Mouse (Mus musculus): ENCODE data around the gene Ucp2. TPM values are rescaled to one million over a fixed set of nuclear protein-coding genes. Genes with fewer than 3 reads are reported as not detected.
"Not testable (repeated sequence)": the region's sequence is repeated elsewhere in the genome, so short reads cannot be mapped to it uniquely, and the experiment has no call there.

The Ucp2 gene
- total RNA-seq, 1 experiment, result 46.9 TPM

DNA sequence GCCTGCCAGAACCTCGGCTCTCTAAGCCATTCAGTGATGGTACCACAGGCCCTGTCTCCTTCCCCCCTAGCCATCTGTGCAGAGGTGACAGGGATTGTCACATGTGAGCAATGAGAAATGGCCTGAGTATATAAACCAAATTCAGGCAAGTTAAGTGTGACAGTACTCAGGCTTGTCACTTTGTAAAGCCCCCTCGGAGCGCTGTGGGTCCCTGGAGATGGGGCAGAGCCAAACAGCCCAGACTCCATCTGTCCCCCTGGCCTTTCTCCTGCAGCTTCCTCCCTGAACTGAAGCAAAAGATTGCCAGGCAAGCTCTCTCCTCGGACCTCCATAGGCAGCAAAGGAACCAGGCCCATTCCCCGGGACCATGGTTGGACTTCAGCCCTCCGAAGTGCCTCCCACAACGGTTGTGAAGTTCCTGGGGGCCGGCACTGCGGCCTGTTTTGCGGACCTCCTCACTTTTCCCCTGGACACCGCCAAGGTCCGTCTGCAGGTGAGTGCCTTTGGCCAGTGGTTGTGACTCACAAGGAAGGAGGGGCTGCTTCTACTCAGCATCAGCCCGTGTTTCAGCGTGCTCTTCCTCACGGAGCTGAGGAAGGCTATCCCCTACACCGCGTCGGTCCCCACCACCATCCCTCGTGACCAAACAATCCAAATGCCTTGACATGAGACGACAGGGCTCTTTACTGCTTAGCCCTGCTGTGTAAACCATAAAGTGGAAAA is 13.9 kb upstream of the Ucp2 start:
- in situ Hi-C loops (cut with MboI; ENCODE audit: low sequenced_read_pairs in 2 of 2, unreplicated experiment in 2 of 2), result no loop called here
- TF ChIP-seq HCFC1 (IDR thresholded peaks at IDR 0.05; ENCODE audit: borderline replicate concordance, insufficient read depth, low read length), result no peak
- no peak for TF ChIP-seq MAFK (IDR thresholded peaks at IDR 0.05; ENCODE audit: insufficient read depth, low read depth, low read length)
- no peak for TF ChIP-seq CHD2 (IDR thresholded peaks at IDR 0.05; ENCODE audit: low read depth, low read length)
- TF ChIP-seq ZC3H11A (IDR thresholded peaks at IDR 0.05; ENCODE audit: borderline replicate concordance, low read depth, low read length), result no peak
- TF ChIP-seq ZNF384 (IDR thresholded peaks at IDR 0.05; ENCODE audit: low read depth, low read length), result no peak

DNA sequence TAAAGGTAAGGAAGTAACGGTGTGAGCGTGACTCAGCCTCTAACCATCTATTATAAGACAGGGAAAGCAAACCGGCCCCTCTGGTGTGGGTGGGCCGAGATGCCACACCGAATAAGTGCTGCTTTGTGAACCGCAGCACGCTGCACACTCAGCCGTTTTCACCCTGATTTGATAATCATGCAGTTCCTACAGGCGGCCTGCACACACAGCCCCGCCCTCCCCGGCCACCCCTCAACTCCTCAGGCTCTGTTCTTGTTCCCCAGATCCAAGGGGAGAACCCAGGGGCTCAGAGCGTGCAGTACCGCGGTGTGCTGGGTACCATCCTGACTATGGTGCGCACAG is 13.3 kb upstream of the Ucp2 start:
- Histone ChIP-seq H3K4me1 (ENCODE audit: control insufficient read depth in 2 of 2, insufficient read depth in 2 of 2, low read length in 2 of 2, poor library complexity in 1 of 2) (peaks cover 0 to 6% of the 10 kb centered on the region in 2 experiments; a peak in 1 of 4 replicates), H3K36me3 (ENCODE audit: control insufficient read depth, insufficient read depth, low read length, poor library complexity, severe bottlenecking) (no peaks in the 10 kb centered on the region), H3K4me3 (ENCODE audit: insufficient read depth in 1 of 2, low read depth in 1 of 2, low read length in 2 of 2, poor library complexity in 1 of 2, severe bottlenecking in 1 of 2) (peak overlapping the region; percentile 4 to 36; a peak in 3 of 4 replicates), H3K9me3 (ENCODE audit: control insufficient read depth, insufficient read depth, low read depth, low read length) (no peaks in the 10 kb centered on the region), H3K27ac (ENCODE audit: insufficient read depth, low read depth, low read length, poor library complexity, severe bottlenecking) (no peak overlapping the region), H3K9ac (ENCODE audit: insufficient read depth, low read depth, low read length, poor library complexity, severe bottlenecking) (0 out of 2 replicates have a peak overlapping the region, but pooled peaks have one; percentile 0)
- TF ChIP-seq CHD2 (IDR thresholded peaks at IDR 0.05; ENCODE audit: low read depth, low read length) (no peak), MAFK (IDR thresholded peaks at IDR 0.05; ENCODE audit: insufficient read depth, low read depth, low read length) (no peak), HCFC1 (IDR thresholded peaks at IDR 0.05; ENCODE audit: borderline replicate concordance, insufficient read depth, low read length) (no peak), ZNF384 (IDR thresholded peaks at IDR 0.05; ENCODE audit: low read depth, low read length) (no peak), ZC3H11A (IDR thresholded peaks at IDR 0.05; ENCODE audit: borderline replicate concordance, low read depth, low read length) (no peak)
- DNase-seq (ENCODE audit: low read depth, low spot score), result no peak
- in situ Hi-C loops (cut with MboI; ENCODE audit: low sequenced_read_pairs in 2 of 2, unreplicated experiment in 2 of 2), result no loop called here

More for the DNA sequence above, 13.9 kb upstream of the Ucp2 start:
- peak overlapping the region in 1 of 2 experiments; percentile 36; a peak in 1 of 4 replicates for H3K4me3 ChIP-seq (ENCODE audit: insufficient read depth in 1 of 2, low read depth in 1 of 2, low read length in 2 of 2, poor library complexity in 1 of 2, severe bottlenecking in 1 of 2)
- 0 out of 2 replicates have a peak overlapping the region, but pooled peaks have one; percentile 3 for H3K9ac ChIP-seq (ENCODE audit: insufficient read depth, low read depth, low read length, poor library complexity, severe bottlenecking)
- H3K4me1 ChIP-seq (ENCODE audit: control insufficient read depth in 2 of 2, insufficient read depth in 2 of 2, low read length in 2 of 2, poor library complexity in 1 of 2), result peaks cover 0 to 8% of the 10 kb centered on the region in 2 experiments; a peak in 1 of 4 replicates
- DNase-seq (ENCODE audit: low read depth, low spot score), result no peak
- no peaks in the 10 kb centered on the region for H3K36me3 ChIP-seq (ENCODE audit: control insufficient read depth, insufficient read depth, low read length, poor library complexity, severe bottlenecking)
- H3K27ac ChIP-seq (ENCODE audit: insufficient read depth, low read depth, low read length, poor library complexity, severe bottlenecking), result no peak overlapping the region
- H3K9me3 ChIP-seq (ENCODE audit: control insufficient read depth, insufficient read depth, low read depth, low read length), result no peaks in the 10 kb centered on the region

DNA sequence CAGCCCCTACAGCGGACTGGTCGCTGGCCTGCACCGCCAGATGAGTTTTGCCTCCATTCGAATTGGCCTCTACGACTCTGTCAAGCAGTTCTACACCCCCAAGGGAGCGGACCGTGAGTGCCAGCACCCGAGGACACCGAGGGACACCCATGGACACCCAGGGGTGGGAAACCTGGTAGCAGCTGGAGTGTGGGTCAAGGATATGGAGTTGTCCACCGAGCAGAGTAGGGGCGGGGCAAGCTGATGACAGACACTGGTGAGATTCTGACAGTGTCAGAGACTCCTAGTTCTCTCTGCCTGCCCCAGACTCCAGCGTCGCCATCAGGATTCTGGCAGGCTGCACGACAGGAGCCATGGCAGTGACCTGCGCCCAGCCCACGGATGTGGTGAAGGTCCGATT is 13.0 kb upstream of the Ucp2 start:
- TF ChIP-seq HCFC1 (IDR thresholded peaks at IDR 0.05; ENCODE audit: borderline replicate concordance, insufficient read depth, low read length) (no peak), ZNF384 (IDR thresholded peaks at IDR 0.05; ENCODE audit: low read depth, low read length) (no peak), ZC3H11A (IDR thresholded peaks at IDR 0.05; ENCODE audit: borderline replicate concordance, low read depth, low read length) (no peak), CHD2 (IDR thresholded peaks at IDR 0.05; ENCODE audit: low read depth, low read length) (no peak), MAFK (IDR thresholded peaks at IDR 0.05; ENCODE audit: insufficient read depth, low read depth, low read length) (no peak)
- H3K36me3 ChIP-seq (ENCODE audit: control insufficient read depth, insufficient read depth, low read length, poor library complexity, severe bottlenecking), result no peaks in the 10 kb centered on the region
- DNase-seq (ENCODE audit: low read depth, low spot score), result no peak
- H3K4me1 ChIP-seq (ENCODE audit: control insufficient read depth in 2 of 2, insufficient read depth in 2 of 2, low read length in 2 of 2, poor library complexity in 1 of 2), result peaks cover 0 to 6% of the 10 kb centered on the region in 2 experiments; a peak in 1 of 4 replicates
- H3K4me3 ChIP-seq (ENCODE audit: insufficient read depth in 1 of 2, low read depth in 1 of 2, low read length in 2 of 2, poor library complexity in 1 of 2, severe bottlenecking in 1 of 2), result peak overlapping the region; percentile 4 to 36; a peak in 3 of 4 replicates
- H3K27ac ChIP-seq (ENCODE audit: insufficient read depth, low read depth, low read length, poor library complexity, severe bottlenecking), result no peak overlapping the region
- in situ Hi-C loops (cut with MboI; ENCODE audit: low sequenced_read_pairs in 2 of 2, unreplicated experiment in 2 of 2), result no loop called here
- 0 out of 2 replicates have a peak overlapping the region, but pooled peaks have one; percentile 0 for H3K9ac ChIP-seq (ENCODE audit: insufficient read depth, low read depth, low read length, poor library complexity, severe bottlenecking)
- no peaks in the 10 kb centered on the region for H3K9me3 ChIP-seq (ENCODE audit: control insufficient read depth, insufficient read depth, low read depth, low read length)

DNA sequence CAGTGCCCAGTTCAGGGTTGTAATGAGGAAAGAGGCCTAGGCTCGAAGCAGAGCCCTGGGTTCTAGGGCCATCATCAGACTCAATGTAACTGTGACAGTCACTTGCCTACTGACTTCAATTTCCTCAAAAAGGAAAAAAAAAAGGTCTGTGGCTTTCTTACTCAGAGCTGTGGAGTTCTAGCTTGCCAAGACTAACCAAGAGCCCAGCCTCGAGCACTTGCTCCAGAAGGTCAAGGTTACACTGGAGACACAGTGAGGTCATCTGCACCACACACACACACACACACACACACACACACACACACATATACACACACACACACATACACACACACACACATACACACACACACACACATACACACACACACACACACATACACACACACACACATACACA is 11.1 kb upstream of the Ucp2 start:
- H3K36me3 ChIP-seq (ENCODE audit: control insufficient read depth, insufficient read depth, low read length, poor library complexity, severe bottlenecking); H3K4me1 ChIP-seq (ENCODE audit: control insufficient read depth in 2 of 2, insufficient read depth in 2 of 2, low read length in 2 of 2, poor library complexity in 1 of 2); H3K4me3 ChIP-seq (ENCODE audit: insufficient read depth in 1 of 2, low read depth in 1 of 2, low read length in 2 of 2, poor library complexity in 1 of 2, severe bottlenecking in 1 of 2); H3K27ac ChIP-seq (ENCODE audit: insufficient read depth, low read depth, low read length, poor library complexity, severe bottlenecking); DNase-seq (ENCODE audit: low read depth, low spot score); H3K9me3 ChIP-seq (ENCODE audit: control insufficient read depth, insufficient read depth, low read depth, low read length); H3K9ac ChIP-seq (ENCODE audit: insufficient read depth, low read depth, low read length, poor library complexity, severe bottlenecking); in situ Hi-C loops (cut with MboI; ENCODE audit: low sequenced_read_pairs in 2 of 2, unreplicated experiment in 2 of 2): not testable (repeated sequence)

All from ES-E14 (cell line).